Mouse (Mus musculus) heart, adult 18-20 months (tissue): ENCODE data around the gene Diaph2. TPM values are rescaled to one million over a fixed set of nuclear protein-coding genes. Genes with fewer than 3 reads are reported as not detected.
A peak's percentile ranks its signal among the peaks of the same experiment; 100 is the strongest.

Experiments
- DNase-seq, 2 experiments: peaks; one replicate each; pipeline ENCODE4 v3.0.0; 2021 to 2022; ENCODE audit warnings: mixed read lengths in 1 of 2
- long read RNA-seq, 2 experiments: library from polyadenylated mRNA; stranded (forward); transcript quantifications; one replicate each; pipeline ENCODE4 v2.0.0; 2021
- total RNA-seq, 2 experiments: library from RNA; stranded (reverse); gene quantifications; 2 replicates each; pipeline ENCODE4 v1.2.3; 2021

Gene Diaph2
- 10 to 100 TPM; 11.8 to 12.5 TPM for total RNA-seq
- long read RNA-seq, experiment 1, partial matches to known transcripts: 1 of 2 reads
- long read RNA-seq, experiment 1, other reads (novel, unspliced or antisense): 1 of 2 reads
- long read RNA-seq, experiment 2: 0 reads

DNA sequence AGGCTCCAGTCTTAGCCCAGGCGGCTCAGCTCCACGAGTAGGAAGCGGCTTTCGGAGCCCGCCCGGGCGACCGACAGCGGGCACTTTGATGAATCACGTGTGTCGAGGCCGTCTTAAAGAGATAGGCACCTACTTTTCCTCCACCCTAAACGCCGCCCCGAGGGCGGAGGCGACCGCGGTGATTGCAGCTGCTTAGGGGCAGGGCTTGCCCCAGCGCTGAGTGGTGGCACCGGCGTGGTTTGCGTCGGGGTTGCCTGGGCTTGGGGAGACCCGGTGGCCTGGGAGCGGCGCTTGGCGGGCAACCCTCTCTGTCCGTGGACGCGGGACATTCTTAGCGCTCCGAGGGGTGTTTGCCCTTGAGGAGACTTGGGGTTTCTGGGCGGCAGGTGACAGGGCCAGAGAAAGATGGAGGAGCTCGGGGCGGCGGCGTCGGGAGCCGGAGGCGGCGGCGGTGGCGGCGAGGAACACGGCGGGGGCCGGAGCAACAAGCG, at the start of gene Diaph2:
Diaph2 (plus strand) TSS at position 172 of the 491 bp plus-strand sequence.
- DNase-seq: peak; percentile 82 to 92

- no peak for DNase-seq
Observed at GRCm38 (mm10) chrX:129701634-129702312, 47.8 kb upstream of the Diaph2 start.

- no peak for DNase-seq
Observed at GRCm38 (mm10) chrX:129709656-129710055, 39.9 kb upstream of the Diaph2 start.

- DNase-seq: no peak
Observed at GRCm38 (mm10) chrX:129728717-129729220, 20.8 kb upstream of the Diaph2 start.

DNA sequence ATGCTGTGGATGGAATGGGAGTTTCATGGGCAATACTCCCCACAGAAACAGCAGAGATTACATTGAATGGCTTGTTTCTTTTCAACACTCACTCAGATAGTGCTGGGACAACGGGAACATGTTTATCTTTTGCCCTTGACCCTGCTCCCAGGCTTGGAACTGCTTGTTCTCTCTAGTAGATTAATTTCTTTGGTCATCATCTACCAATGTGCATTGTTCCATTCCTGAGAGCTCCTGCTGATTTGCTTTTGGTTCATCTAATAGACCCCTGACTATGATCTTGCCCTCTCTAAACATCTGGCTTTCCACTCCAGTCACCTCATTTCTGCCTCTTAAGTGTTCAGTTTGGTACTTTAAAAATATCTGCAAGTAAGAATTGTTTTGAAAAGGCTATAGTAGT, 13.0 kb upstream of the Diaph2 start:
- peak; percentile 22 to 24 for DNase-seq

GRCm38 (mm10) chrX:129739226-129739625, 10.3 kb upstream of the Diaph2 start:
- no peak for DNase-seq

GRCm38 (mm10) chrX:129742981-129743380, 6.6 kb upstream of the Diaph2 start:
- DNase-seq: no peak

GRCm38 (mm10) chrX:129745976-129746375, 3.6 kb upstream of the Diaph2 start:
- DNase-seq: no peak

- DNase-seq: no peak
Observed at GRCm38 (mm10) chrX:129749102-129749501, 440 bp upstream of the Diaph2 start.

- DNase-seq: peak; percentile 32 to 52
Observed at GRCm38 (mm10) chrX:129750094-129750569, 590 bp downstream of the Diaph2 start.

DNA sequence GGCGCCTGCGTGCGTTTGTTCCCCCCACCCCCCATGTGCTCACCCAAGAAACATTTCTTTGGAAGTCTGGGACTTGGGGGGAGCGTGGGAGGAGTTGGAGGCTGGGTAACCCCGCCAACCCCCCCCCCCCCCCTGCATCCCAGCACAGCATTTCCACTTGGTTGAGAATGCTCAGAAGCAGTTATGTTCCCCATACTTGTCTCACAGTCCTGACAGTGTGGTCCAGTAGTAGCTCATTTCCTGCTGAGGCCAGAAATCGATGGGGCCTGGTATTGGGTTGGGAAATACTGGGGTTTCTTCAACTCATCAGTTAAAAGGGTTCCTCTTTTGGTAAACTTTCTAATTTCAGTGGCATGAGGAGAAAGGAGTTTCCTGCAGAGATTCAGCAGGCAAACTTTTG, 1.1 kb downstream of the Diaph2 start:
- peak; percentile 19 to 32 for DNase-seq

DNA sequence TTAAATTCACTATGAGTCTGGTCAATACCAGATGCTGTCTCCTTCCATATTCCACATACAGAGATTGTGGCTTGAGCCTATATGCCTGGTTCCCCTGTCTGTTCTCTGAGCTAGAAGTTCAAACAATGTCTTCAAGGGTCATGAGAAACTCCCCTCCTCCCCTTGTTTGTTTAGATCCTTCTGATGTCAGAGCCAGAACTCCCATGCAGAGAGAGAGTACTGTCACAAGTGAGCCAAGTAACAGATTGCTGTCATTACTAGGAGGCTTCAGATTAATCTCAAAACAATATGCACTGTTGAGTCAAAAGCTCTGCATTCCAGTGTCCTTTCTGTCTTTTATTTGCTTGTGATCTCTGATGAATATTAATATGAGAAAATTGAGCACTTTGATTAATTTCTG, 7.1 kb downstream of the Diaph2 start:
- no peak for DNase-seq

DNA sequence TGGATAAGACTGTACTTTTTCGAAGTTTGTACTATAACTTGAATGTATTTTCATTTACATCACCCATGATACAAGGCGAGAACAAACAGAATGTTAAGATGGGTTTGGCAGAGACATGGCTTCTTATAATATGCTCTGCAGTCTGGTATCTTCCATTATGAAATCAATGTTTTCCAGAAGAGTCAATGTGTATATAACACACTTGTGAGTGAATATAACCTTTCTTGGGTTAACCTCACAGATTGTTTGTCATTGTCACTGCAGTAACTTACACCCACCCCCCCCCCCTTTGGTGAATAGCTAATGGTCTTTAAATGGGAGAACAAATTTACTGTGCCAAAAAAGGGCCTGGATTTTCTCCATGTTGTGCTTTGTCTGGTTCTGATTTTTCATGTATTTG, 13.1 kb downstream of the Diaph2 start:
- no peak for DNase-seq

- peak in 1 of 2 experiments; percentile 8 for DNase-seq
Observed at GRCm38 (mm10) chrX:129765378-129765777, 15.8 kb downstream of the Diaph2 start.

DNA sequence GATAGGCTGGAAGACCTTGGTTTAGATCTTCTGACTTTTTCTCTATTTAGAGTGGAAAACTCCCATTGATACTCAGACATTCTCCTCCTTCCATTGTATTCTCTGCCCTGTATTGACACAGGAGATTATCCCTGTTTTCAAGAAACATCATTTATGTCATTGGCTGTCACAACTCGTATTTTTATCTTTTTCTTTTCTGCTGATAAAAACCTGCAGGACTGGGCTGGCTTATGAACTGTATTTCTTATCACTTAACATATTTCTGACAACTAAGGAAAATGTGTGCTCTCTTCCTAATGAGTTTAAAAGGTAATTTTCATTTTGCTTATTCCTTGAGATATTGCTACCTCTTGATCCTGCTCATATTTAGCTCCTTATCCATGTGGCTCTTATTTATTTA, 17.3 kb downstream of the Diaph2 start:
- no peak for DNase-seq

DNA sequence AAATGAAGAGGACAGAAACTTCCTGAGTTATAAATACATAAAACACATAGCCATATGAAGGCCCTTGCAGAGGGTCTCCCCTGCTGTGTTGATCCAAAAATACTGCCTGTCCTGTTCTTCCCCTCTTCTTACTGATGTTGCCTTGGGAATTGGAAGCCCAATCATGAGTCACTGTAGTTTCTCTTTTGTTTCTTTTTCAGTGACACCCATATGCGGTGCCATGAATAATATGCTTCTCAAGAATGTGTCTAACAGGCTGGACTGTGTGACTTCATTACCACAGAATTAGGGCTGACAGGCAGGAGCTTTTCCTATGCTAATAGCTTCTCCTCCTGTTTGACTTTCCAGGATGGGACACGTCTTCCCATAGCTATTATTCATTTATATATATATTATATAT, 21.1 kb downstream of the Diaph2 start:
- DNase-seq: no peak

DNA sequence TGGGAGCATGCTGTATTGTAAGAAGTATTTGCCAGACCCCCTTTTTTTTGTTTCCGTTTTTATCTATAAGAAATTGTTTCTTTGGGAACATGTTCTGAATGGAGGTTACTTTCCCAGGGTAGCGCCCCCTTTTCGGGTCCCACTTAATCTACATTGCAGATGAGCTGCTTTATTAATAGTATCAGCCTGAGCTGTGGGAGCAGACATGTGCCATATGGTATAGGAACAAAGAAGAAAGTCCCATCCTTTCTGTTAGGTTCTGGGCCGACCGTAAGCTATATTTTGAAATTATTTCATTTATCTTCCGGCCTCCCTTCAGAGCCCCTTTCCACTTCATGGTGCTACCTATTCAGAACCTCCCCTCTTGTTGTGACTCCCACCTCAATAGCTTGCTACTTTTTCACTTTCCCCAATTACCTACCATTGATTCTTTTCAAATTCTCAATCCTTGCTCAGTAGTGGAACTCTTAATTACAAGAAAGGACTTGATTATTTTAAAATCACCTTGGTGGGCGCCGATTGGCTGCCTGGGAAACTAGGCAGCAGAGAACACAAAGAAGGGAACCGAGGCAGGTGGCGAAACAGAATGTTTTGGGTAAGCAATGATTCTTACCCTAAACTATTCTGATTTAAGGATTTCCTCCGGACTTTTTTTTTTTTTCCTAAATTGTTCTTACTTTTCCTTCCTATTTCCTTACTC, 24.2 kb downstream of the Diaph2 start:
- no peak for DNase-seq

DNA sequence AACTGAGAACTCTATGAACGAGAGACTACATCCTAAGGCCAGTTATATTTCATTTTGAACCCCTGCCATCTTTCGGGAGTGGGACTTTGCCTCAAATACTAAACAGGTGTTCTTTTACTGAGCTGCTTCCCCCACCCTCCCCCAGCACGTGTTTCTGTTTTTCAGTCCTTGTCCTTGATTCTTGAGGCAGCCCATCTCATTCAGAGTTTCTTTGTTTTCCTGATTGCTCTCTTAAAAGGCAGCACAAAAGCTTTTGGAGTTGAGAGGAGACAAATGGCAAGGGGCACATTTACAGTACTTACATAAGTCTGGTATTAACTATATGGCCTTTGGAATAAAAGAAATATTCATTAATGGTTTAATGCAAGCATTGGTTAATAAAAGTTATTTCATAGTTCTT, 24.9 kb downstream of the Diaph2 start:
- no peak for DNase-seq

DNA sequence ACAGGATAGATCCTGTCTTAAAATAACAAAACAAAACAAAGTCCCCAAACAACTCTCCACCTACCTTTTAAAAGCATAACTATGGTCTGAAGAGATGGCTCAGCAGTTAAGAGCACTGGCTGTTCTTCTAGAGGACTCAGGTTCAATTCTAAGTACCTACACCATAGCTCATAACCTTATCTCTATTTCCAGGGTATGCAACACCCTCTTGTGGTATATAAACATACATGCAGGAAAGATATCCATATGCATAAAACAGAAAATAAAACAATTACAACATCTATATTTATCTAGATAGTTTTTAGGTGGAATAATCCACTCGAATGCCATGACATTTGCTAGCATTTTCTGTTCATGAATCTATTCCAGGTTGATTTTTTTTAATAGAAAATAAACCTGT, 27.2 kb downstream of the Diaph2 start:
- DNase-seq: no peak

GRCm38 (mm10) chrX:129777404-129777962, 27.9 kb downstream of the Diaph2 start:
- no peak for DNase-seq

- DNase-seq: no peak
Observed at GRCm38 (mm10) chrX:129781844-129782243, 32.3 kb downstream of the Diaph2 start.

GRCm38 (mm10) chrX:129784062-129784461, 34.5 kb downstream of the Diaph2 start:
- no peak for DNase-seq

GRCm38 (mm10) chrX:129799920-129800319, 50.4 kb downstream of the Diaph2 start:
- DNase-seq: peak; percentile 13 to 47
